14 mouse cellular contexts compared by ENCODE assay signal in genomic region chr7:82903006-82903405, GRCm38 (mm10).
"Had no signal": no experiment of that assay in that cellular context is flagged by ENCODE, and none has a peak within 500 bp of the region (broad histone marks: within the 10 kb centered on the region; RNA-seq: fewer than 3 reads in every experiment).

No protein-coding gene starts in this region.

- H3K4me1 ChIP-seq: liver, embryonic 13.5 days; midbrain, embryonic 13.5 days had no signal

- H3K9ac ChIP-seq: limb, embryonic 15.5 days; liver, embryonic 13.5 days; liver, postnatal 0 days; lung, embryonic 15.5 days; midbrain, embryonic 13.5 days; neural tube, embryonic 15.5 days had no signal

- DNase-seq: liver, embryonic 13.5 days; liver, postnatal 0 days; lung, postnatal 14 days; thymus, adult 18-20 months; thymus, postnatal 25 days had no signal

- H3K4me2 ChIP-seq: limb, embryonic 15.5 days; liver, embryonic 13.5 days; lung, embryonic 15.5 days; midbrain, embryonic 13.5 days; neural tube, embryonic 15.5 days had no signal

- H3K9me3 ChIP-seq: limb, embryonic 15.5 days; liver, embryonic 13.5 days; lung, embryonic 15.5 days; midbrain, embryonic 13.5 days; neural tube, embryonic 15.5 days had no signal

- H3K27me3 ChIP-seq: limb, embryonic 15.5 days; liver, embryonic 13.5 days; lung, embryonic 15.5 days; midbrain, embryonic 13.5 days; neural tube, embryonic 15.5 days had no signal

- H3K4me3 ChIP-seq: left cerebral cortex, adult 2 months; limb, embryonic 15.5 days; liver, embryonic 13.5 days; lung, embryonic 15.5 days; midbrain, embryonic 13.5 days; myocyte; neural tube, embryonic 15.5 days had no signal

- H3K36me3 ChIP-seq: limb, embryonic 15.5 days; liver, embryonic 13.5 days; lung, embryonic 15.5 days; midbrain, embryonic 13.5 days; neural tube, embryonic 15.5 days had no signal

- H3K27ac ChIP-seq: hindbrain, postnatal 0 days; left cerebral cortex, adult 2 months; limb, embryonic 15.5 days; liver, embryonic 13.5 days; lung, embryonic 15.5 days; macrophage; midbrain, embryonic 13.5 days; neural tube, embryonic 15.5 days; stomach, postnatal 0 days had no signal

- ATAC-seq: hindbrain, postnatal 0 days; liver, postnatal 0 days; midbrain, embryonic 13.5 days had no signal
